Mouse (Mus musculus): ENCODE data around the gene Tcf20. TPM values are rescaled to one million over a fixed set of nuclear protein-coding genes. Genes with fewer than 3 reads are reported as not detected.

The Tcf20 gene
- polyA plus RNA-seq, 1 experiment = not detected

- H3K4me3 ChIP-seq (ENCODE audit: insufficient read depth, low read depth, low read length) = no peak overlapping the region
- 78% methylated on average over 5 of the region's 5 CpGs for WGBS
- H3K27ac ChIP-seq (ENCODE audit: insufficient read depth, low read depth, low read length) = no peak overlapping the region
- peaks cover 3% of the 10 kb centered on the region; the same call in 1 of the 2 replicates for H3K4me1 ChIP-seq (ENCODE audit: control insufficient read depth, insufficient read depth, low read length)
- TF ChIP-seq CTCF (IDR thresholded peaks at IDR 0.05; ENCODE audit: insufficient read depth, low read depth, low read length) (no peak), POLR2A (IDR thresholded peaks at IDR 0.05; ENCODE audit: insufficient read depth, low read depth, low read length) (no peak)
Observed at GRCm38 (mm10) chr15:82806969-82807763, 180.5 kb downstream of the Tcf20 start.

GRCm38 (mm10) chr15:82804708-82805639 is 182.7 kb downstream of the Tcf20 start:
- WGBS = 48% methylated on average over 5 of the region's 5 CpGs

GRCm38 (mm10) chr15:82795936-82796440 is 191.7 kb downstream of the Tcf20 start:
- TF ChIP-seq POLR2A (IDR thresholded peaks at IDR 0.05; ENCODE audit: insufficient read depth, low read depth, low read length) (no peak), CTCF (IDR thresholded peaks at IDR 0.05; ENCODE audit: insufficient read depth, low read depth, low read length) (no peak)
- 79% methylated on average over 3 of the region's 3 CpGs for WGBS
- Histone ChIP-seq H3K4me1 (ENCODE audit: control insufficient read depth, insufficient read depth, low read length) (no peaks in the 10 kb centered on the region), H3K4me3 (ENCODE audit: insufficient read depth, low read depth, low read length) (no peak overlapping the region), H3K27ac (ENCODE audit: insufficient read depth, low read depth, low read length) (no peak overlapping the region)

More at GRCm38 (mm10) chr15:82804708-82805639, 182.7 kb downstream of the Tcf20 start:
- Histone ChIP-seq H3K27ac (ENCODE audit: insufficient read depth, low read depth, low read length) (no peak overlapping the region), H3K4me3 (ENCODE audit: insufficient read depth, low read depth, low read length) (no peak overlapping the region), H3K4me1 (ENCODE audit: control insufficient read depth, insufficient read depth, low read length) (peaks cover 3% of the 10 kb centered on the region; the same call in 1 of the 2 replicates)
- TF ChIP-seq CTCF (IDR thresholded peaks at IDR 0.05; ENCODE audit: insufficient read depth, low read depth, low read length) (no peak), POLR2A (IDR thresholded peaks at IDR 0.05; ENCODE audit: insufficient read depth, low read depth, low read length) (no peak)

GRCm38 (mm10) chr15:82794277-82794676 is 193.4 kb downstream of the Tcf20 start, which contains the start of gene Cyp2d26:
TSS of gene Cyp2d26 (minus strand) at chr15:82794294.
- H3K4me1 ChIP-seq (ENCODE audit: control insufficient read depth, insufficient read depth, low read length) = no peaks in the 10 kb centered on the region
- WGBS = 85% methylated on average over 5 of the region's 5 CpGs
- H3K27ac ChIP-seq (ENCODE audit: insufficient read depth, low read depth, low read length) = no peak within 1 kb of the TSS
- TF ChIP-seq POLR2A (IDR thresholded peaks at IDR 0.05; ENCODE audit: insufficient read depth, low read depth, low read length) = no peak
- no peak for TF ChIP-seq CTCF (IDR thresholded peaks at IDR 0.05; ENCODE audit: insufficient read depth, low read depth, low read length)
- H3K4me3 ChIP-seq (ENCODE audit: insufficient read depth, low read depth, low read length) = no peak within 1 kb of the TSS

GRCm38 (mm10) chr15:82793868-82794267 is 193.8 kb downstream of the Tcf20 start:
- no peak for TF ChIP-seq POLR2A (IDR thresholded peaks at IDR 0.05; ENCODE audit: insufficient read depth, low read depth, low read length)
- TF ChIP-seq CTCF (IDR thresholded peaks at IDR 0.05; ENCODE audit: insufficient read depth, low read depth, low read length) = no peak
- Histone ChIP-seq H3K27ac (ENCODE audit: insufficient read depth, low read depth, low read length) (no peak overlapping the region), H3K4me3 (ENCODE audit: insufficient read depth, low read depth, low read length) (no peak overlapping the region), H3K4me1 (ENCODE audit: control insufficient read depth, insufficient read depth, low read length) (no peaks in the 10 kb centered on the region)
- WGBS = 86% methylated on average over 6 of the region's 6 CpGs

- no peak overlapping the region for H3K27ac ChIP-seq (ENCODE audit: insufficient read depth, low read depth, low read length)
- 70% methylated on average over 1 of the region's 1 CpGs for WGBS
- TF ChIP-seq POLR2A (IDR thresholded peaks at IDR 0.05; ENCODE audit: insufficient read depth, low read depth, low read length) = no peak
- no peak for TF ChIP-seq CTCF (IDR thresholded peaks at IDR 0.05; ENCODE audit: insufficient read depth, low read depth, low read length)
- no peaks in the 10 kb centered on the region for H3K4me1 ChIP-seq (ENCODE audit: control insufficient read depth, insufficient read depth, low read length)
- no peak overlapping the region for H3K4me3 ChIP-seq (ENCODE audit: insufficient read depth, low read depth, low read length)
Observed at GRCm38 (mm10) chr15:82793454-82793853, 194.2 kb downstream of the Tcf20 start.

- Histone ChIP-seq H3K4me3 (ENCODE audit: insufficient read depth, low read depth, low read length) (no peak overlapping the region), H3K4me1 (ENCODE audit: control insufficient read depth, insufficient read depth, low read length) (no peaks in the 10 kb centered on the region), H3K27ac (ENCODE audit: insufficient read depth, low read depth, low read length) (no peak overlapping the region)
- 95% methylated on average over 11 of the region's 11 CpGs for WGBS
- TF ChIP-seq CTCF (IDR thresholded peaks at IDR 0.05; ENCODE audit: insufficient read depth, low read depth, low read length) = no peak
- no peak for TF ChIP-seq POLR2A (IDR thresholded peaks at IDR 0.05; ENCODE audit: insufficient read depth, low read depth, low read length)
Observed at GRCm38 (mm10) chr15:82792566-82792965, 195.1 kb downstream of the Tcf20 start.

GRCm38 (mm10) chr15:82784581-82784980 is 203.1 kb downstream of the Tcf20 start:
- H3K27ac ChIP-seq (ENCODE audit: insufficient read depth, low read depth, low read length) = no peak overlapping the region
- TF ChIP-seq POLR2A (IDR thresholded peaks at IDR 0.05; ENCODE audit: insufficient read depth, low read depth, low read length) (no peak), CTCF (IDR thresholded peaks at IDR 0.05; ENCODE audit: insufficient read depth, low read depth, low read length) (no peak)
- 67% methylated on average over 1 of the region's 1 CpGs for WGBS
- no peak overlapping the region for H3K4me3 ChIP-seq (ENCODE audit: insufficient read depth, low read depth, low read length)
- H3K4me1 ChIP-seq (ENCODE audit: control insufficient read depth, insufficient read depth, low read length) = no peaks in the 10 kb centered on the region

All from olfactory bulb, adult 2 months (tissue).